Mouse (Mus musculus) lung, postnatal 25 days (tissue): ENCODE measurements around the gene D17H6S53E.
A peak's percentile ranks its signal among the peaks of the same experiment; 100 is the strongest.

ENCODE experiments used
- DNase-seq: peaks from one replicate; pipeline ENCODE4 v3.0.0; 2022; ENCODE audit warnings: low spot score

Gene D17H6S53E

GRCm38 (mm10) chr17:35126206-35126611 is at the start of gene D17H6S53E:
Gene D17H6S53E, plus strand, starts transcription at chr17:35126373.
- DNase-seq, result peak; percentile 77

DNA sequence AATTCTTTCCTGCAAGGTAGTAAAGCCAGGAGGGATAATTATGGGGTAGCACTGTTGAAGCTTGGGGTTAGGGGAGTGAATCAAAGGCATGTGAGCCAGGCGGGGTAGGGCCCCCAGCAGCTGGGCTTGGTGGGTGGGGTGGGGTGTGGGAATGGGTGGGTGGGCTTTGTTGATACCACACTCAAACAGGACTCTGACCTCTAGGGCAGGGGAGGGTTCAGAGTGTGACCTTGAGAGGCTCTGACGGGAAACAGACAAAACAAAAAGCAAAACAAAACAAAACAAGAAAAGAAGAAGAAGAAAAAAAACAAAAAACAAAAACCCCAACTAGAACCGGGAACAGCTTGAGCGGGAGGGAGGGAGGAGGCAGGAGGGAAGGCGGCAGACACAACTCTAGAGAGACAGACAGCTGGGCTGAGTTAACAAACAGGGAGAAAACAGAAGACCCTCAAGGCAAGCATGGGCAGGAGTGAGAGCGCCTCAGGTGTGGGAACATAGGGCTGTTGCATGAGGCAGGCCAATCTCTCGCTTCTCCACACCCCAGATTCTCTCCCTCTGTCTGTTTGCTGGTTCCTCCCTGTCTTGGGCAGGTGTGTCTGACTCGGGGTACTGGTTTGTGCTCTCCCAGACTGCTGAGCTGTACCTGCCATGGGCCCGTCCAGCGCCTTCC is 49.5 kb upstream of the D17H6S53E start, which contains the start of gene Ly6g6e:
Gene Ly6g6e, plus strand, starts transcription at position 396 of the 670 bp plus-strand sequence.
- no peak for DNase-seq

GRCm38 (mm10) chr17:35077285-35077684 is 48.9 kb upstream of the D17H6S53E start:
- DNase-seq, result no peak

DNA sequence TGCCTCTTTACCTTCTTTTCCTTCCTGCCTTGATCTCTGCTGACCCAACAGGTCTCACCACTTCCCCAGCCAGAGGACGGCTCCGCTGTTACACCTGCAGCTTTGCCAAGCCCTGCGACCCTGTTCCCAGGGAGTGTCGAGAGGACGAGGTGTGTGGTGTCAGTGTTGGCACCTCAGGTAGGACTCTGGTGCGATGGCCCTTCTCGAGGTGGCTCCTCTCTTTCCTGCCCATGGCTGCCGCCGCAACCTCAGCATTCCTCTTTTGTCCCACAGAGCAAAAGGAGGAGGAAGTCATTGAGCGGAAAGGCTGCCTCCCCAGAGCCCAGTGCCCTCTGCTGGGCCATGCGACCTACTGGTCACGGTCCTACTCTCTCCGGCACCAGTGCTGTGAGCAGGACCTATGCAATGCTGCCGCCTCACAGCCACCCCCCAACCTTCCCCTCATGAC is 48.4 kb upstream of the D17H6S53E start, which contains the start of gene Ly6g6d:
Gene Ly6g6d, minus strand, starts transcription at position 280 of the 448 bp plus-strand sequence.
- DNase-seq, result peak; percentile 76

- no peak for DNase-seq
These were observed 46.4 kb upstream of the D17H6S53E start for GRCm38 (mm10) chr17:35079778-35080177.

GRCm38 (mm10) chr17:35080248-35080647 is 45.9 kb upstream of the D17H6S53E start:
- DNase-seq, result no peak

DNA sequence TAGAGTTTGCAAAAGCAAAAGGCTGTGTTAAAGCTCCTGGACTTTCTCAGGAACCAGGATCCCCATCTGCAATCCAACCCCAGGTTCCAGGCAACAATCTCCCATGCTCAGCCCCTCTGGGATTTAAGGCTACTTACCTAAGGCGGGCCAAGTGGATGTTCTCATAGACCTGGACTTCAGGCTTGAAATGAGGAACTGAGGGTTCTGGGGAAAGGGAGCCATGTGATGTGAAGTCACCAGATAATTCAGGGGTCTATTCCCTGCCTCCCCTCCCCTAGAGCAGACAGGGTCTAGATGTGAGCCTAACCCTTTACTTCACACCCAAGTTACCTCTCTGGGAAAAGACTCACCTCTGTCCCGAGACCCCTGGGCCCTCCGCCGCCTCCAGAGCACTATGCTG is 45.5 kb upstream of the D17H6S53E start:
- DNase-seq, result no peak

- DNase-seq, result no peak
These were observed 43.2 kb upstream of the D17H6S53E start for GRCm38 (mm10) chr17:35082841-35083576.

- DNase-seq, result no peak
These were observed 42.2 kb upstream of the D17H6S53E start for GRCm38 (mm10) chr17:35083929-35084497.

DNA sequence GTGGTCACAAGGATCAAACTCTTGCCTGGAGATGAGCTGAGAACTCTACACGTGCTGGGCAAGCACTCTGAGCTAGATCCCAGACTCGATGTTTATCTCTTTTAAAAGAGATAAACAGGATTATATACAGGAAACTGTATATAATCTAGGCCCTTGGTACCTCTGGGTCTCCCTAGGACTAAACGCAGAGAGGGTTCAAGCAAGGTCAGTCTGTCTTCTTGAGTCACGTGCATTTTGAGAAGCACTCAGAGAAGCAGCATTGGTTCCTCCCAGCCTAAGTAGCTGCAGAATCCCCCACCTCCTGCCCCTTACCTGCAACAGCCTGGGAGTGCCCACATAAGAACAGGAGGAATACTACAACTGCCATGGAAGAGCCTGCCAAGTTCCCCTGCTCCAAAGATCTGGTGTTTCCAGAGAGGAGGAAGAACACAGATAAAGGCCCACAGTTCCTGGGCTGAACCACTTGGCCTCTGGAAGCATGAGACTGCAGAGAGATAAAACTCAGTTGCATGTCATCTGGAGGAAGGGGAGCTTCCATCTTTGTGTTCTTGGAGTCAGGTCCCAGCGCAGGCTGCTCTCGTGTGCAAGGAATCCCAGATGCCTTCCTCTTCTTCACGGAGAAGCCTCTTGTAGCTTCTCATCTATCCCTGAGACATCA is 40.8 kb upstream of the D17H6S53E start, which contains the start of gene Ly6g6f:
Gene Ly6g6f, minus strand, starts transcription at position 403 of the 658 bp plus-strand sequence.
- DNase-seq, result no peak

- no peak for DNase-seq
These were observed 38.0 kb upstream of the D17H6S53E start for GRCm38 (mm10) chr17:35088151-35088550.

- peak; percentile 95 for DNase-seq
These were observed 37.1 kb upstream of the D17H6S53E start, which contains the start of gene Abhd16a for GRCm38 (mm10) chr17:35088825-35089644. Gene Abhd16a, plus strand, starts transcription at chr17:35089263.

DNA sequence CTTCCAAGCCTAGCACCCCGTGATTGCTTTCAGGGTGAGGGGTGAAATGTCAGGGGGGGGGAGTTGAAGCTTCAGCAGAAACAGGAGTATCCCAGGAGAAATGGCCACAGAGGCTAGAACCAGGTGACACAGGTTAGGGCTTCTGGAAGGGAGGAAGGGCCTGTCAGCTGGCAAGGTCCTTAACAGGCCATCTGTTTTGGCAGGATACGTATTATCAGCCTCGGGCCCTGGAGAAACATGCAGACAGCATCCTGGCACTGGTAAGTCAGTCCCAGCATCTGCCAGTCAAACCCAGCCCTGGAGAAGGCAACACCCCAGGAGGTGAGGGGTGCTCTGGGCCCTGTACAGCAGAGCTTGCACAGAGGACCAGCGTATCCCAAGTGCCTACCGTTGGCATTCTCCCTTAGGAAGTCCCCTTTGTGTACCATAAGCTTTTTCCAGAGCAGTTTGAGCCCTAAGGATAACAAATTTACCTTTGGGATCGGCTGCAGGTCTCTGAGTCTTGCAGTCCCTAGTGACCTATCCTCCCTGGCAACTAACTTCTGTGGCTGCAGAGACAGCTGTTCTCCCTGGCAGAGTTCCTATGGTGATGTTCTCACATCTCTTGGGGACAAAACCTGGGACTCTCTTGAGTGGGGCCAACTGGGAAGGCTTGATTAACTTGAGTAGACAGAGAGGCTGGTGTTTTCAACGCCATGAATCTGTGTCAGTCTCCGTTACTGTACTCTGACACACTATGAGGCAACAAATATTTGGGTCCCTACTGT is 35.8 kb upstream of the D17H6S53E start:
- no peak for DNase-seq

- DNase-seq, result peak; percentile 32
These were observed 33.6 kb upstream of the D17H6S53E start for GRCm38 (mm10) chr17:35092403-35093198.

DNA sequence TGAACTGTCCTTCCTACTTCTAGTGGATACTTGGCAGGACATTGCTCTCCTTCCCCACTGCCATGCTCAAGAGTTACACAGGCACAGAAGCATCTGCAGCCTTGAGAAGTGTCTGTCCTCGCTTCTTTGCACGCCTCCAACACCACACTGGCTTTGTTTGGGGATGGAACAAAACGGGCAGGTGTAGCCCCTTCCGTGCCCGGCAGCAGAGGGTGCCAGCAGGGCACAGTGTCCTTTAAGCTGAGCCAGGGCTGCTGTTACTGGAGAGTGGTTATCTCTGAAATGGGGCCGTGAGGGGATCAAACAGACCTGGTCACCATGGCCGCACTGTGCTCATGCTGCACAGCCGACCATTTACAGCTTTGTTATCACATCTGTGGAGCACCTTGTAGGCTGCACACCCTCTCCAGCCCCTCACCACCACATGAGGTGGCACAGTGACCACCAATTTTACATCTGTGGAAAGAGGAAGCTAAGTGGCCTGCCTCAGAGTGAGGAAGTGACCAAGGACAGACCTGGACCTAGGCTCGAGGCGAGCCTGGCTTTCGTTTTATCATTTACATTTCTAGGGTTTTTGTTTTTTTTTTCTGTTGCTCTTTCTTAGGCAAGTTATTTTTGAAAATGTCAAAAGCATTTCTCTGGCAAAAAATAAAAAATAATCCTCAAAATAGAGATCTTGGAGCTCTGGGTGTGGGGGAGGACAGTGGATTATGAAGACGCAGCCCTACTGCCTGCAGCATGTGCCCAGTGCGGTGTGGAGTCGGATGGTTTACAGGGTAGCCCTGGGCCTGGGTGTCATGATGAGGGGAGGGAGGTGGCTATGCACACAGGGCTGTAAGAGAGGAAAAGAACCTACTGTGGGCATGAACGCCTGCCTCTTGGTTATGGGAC is 31.5 kb upstream of the D17H6S53E start:
- no peak for DNase-seq

DNA sequence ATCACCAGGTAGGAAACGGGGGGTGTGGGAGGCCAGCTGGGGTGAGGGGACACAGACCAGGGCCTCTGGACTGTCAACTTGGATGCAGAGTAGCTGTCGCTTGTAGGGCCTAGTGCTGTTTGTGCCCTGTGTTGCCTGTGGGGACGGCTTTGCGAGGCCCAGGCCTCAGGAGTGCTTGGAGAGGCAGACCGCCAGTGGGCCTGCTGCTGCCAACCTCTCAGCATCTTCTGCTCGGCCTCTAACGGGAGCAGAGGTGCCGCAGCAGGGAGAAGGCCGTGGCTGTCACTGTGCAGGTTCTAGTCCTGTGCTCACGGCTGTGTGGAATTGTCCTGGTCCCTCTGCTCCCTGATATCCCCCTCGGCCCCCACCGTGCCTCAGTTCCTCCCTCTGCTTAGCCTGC is 29.6 kb upstream of the D17H6S53E start:
- no peak for DNase-seq

- no peak for DNase-seq
These were observed 29.0 kb upstream of the D17H6S53E start for GRCm38 (mm10) chr17:35097164-35097655.

DNA sequence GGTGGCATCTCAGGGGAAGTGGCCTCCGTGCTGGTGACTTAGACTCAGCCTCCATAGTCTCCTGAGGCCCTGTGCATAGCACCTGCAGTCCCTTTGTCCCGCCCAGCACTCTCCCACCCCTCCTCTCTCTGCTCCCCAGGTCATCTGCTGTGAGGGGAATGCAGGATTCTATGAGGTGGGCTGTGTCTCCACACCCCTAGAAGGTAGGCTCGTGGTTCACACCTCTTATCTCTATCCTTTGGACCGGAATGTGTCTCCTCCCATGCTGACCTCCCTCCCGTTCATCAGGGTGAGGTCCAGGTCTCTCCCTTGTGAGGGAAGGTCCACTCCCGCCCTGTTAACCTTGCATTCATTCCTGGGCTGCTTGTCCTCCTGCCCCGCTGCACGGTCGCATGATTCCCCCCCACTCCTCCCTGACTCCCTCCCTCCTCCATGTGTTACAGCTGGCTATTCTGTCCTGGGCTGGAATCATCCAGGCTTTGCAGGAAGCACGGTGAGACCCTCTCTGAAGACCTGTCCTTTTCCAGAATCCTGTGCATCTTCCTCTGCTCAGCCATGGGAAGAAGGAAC is 25.9 kb upstream of the D17H6S53E start:
- no peak for DNase-seq
